16 mouse cellular contexts compared by ENCODE assay signal in the genomic region with DNA sequence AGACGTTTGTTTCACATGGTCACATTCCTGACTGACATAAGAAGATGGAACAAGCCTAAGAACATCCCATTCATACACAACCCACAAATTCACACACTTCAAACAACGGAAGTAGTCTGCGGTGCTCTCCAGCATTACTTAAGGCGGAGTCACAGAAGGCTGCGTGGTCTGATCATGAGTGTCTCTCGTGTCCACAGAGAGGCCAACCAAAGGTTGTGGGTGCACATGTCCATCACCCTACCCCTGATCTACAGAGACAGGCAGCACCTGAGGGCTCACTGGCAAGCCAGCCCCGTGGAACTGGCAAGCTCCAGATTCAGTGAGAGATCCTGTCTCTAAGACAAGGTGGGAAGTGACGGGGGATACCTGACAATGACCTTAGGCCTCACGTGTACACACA. TPM values are rescaled to one million over a fixed set of nuclear protein-coding genes. Genes with fewer than 3 reads are reported as not detected.
DNase-seq lines count a peak whose midpoint lies in the region; ATAC-seq and TF ChIP-seq lines count a peak whose summit lies in the region.
"Had no signal": no experiment of that assay in that cellular context is flagged by ENCODE, and none has a peak within 500 bp of the region (broad histone marks: within the 10 kb centered on the region; RNA-seq: fewer than 3 reads in every experiment).

No protein-coding gene starts in this region.

- no peak for TF ChIP-seq CTCF in left cerebral cortex, adult 2 months (IDR thresholded peaks at IDR 0.05)

- peaks cover 56% of the 10 kb centered on the region for H3K4me1 ChIP-seq in embryonic facial prominence, embryonic 13.5 days
- H3K4me1 ChIP-seq in embryonic facial prominence, embryonic 10.5 days, result peaks cover 63% of the 10 kb centered on the region
- peaks cover 83% of the 10 kb centered on the region for H3K4me1 ChIP-seq in heart, embryonic 15.5 days (replicated peaks)
- H3K4me1 ChIP-seq in forebrain, embryonic 15.5 days, result peaks cover 71% of the 10 kb centered on the region

- no peak for DNase-seq in embryonic facial prominence, embryonic 10.5 days (ENCODE audit: low spot score)
- DNase-seq in heart, postnatal 4 days, result no peak
- no peak for DNase-seq in left cerebral cortex, adult 2 months (ENCODE audit: extremely low spot score in 1 of 2, low spot score in 2 of 2)
- no peak for DNase-seq in left cerebral cortex, adult 8-10 months (ENCODE audit: low spot score in 2 of 2)
- no peak for DNase-seq in Muller cell, postnatal 12 days (ENCODE audit: inconsistent ontology term)
- DNase-seq: adrenal gland, adult 2 months; cerebellum, postnatal 14 days; heart, adult 18-20 months; kidney, adult 2 months; liver; lung, adult 2 months had no signal

- 0 out of 2 replicates have a peak overlapping the region, but pooled peaks have one; percentile 69 for H3K27ac ChIP-seq in embryonic facial prominence, embryonic 13.5 days
- H3K27ac ChIP-seq in embryonic facial prominence, embryonic 10.5 days (replicated peaks), result no peak overlapping the region
- H3K27ac ChIP-seq in heart, embryonic 15.5 days, result peak overlapping the region; percentile 43; the same call in 1 of the 2 replicates
- peak overlapping the region; percentile 82 for H3K27ac ChIP-seq in left cerebral cortex, adult 2 months
- H3K27ac ChIP-seq in forebrain, embryonic 15.5 days (replicated peaks), result peak overlapping the region; percentile 69

- WGBS in embryonic facial prominence, embryonic 13.5 days, result 68% methylated on average over 9 of the region's 9 CpGs
- 83% methylated on average over 9 of the region's 9 CpGs for WGBS in embryonic facial prominence, embryonic 10.5 days
- 60% methylated on average over 9 of the region's 9 CpGs for WGBS in heart, embryonic 15.5 days
- WGBS in forebrain, embryonic 15.5 days, result 83% methylated on average over 9 of the region's 9 CpGs

- H3K9ac ChIP-seq in embryonic facial prominence, embryonic 13.5 days, result no peak overlapping the region
- no peak overlapping the region for H3K9ac ChIP-seq in heart, embryonic 15.5 days
- H3K9ac ChIP-seq in forebrain, embryonic 15.5 days (replicated peaks), result no peak overlapping the region
- H3K9ac ChIP-seq: midbrain, embryonic 12.5 days had no signal

- intact Hi-C loops in left cerebral cortex, adult 2 months (cut with DNase I), result loop anchor here (2.0 kb wide), 1 partner anchor 47 kb away; the partner anchor contains the start of gene Nuak1

- H3K36me3 ChIP-seq in embryonic facial prominence, embryonic 13.5 days, result 0 out of 2 replicates have a peak, but pooled peaks cover 9% of the 10 kb centered on the region
- H3K36me3 ChIP-seq in embryonic facial prominence, embryonic 10.5 days (replicated peaks), result peaks cover 37% of the 10 kb centered on the region
- H3K36me3 ChIP-seq in heart, embryonic 15.5 days, result 0 out of 2 replicates have a peak, but pooled peaks cover 6% of the 10 kb centered on the region
- 0 out of 2 replicates have a peak, but pooled peaks cover 4% of the 10 kb centered on the region for H3K36me3 ChIP-seq in forebrain, embryonic 15.5 days
- H3K36me3 ChIP-seq: midbrain, embryonic 12.5 days had no signal

- H3K4me3 ChIP-seq in embryonic facial prominence, embryonic 13.5 days, result no peak overlapping the region
- no peak overlapping the region for H3K4me3 ChIP-seq in embryonic facial prominence, embryonic 10.5 days
- H3K4me3 ChIP-seq in heart, embryonic 15.5 days, result no peak overlapping the region
- no peak overlapping the region for H3K4me3 ChIP-seq in left cerebral cortex, adult 2 months
- no peak overlapping the region for H3K4me3 ChIP-seq in forebrain, embryonic 15.5 days
- H3K4me3 ChIP-seq: erythroblast, embryonic 14.5 days; midbrain, embryonic 12.5 days had no signal

- ATAC-seq in embryonic facial prominence, embryonic 13.5 days (ENCODE audit: insufficient number of reproducible peaks, insufficient read depth, low FRiP score, low TSS enrichment, low read depth), result no peak
- no peak for ATAC-seq in heart, embryonic 15.5 days (replicated peaks; ENCODE audit: insufficient number of reproducible peaks, insufficient read depth, low FRiP score, low read depth)
- no peak for ATAC-seq in forebrain, embryonic 15.5 days (replicated peaks)

- H3K9me3 ChIP-seq in embryonic facial prominence, embryonic 13.5 days, result no peaks in the 10 kb centered on the region
- H3K9me3 ChIP-seq in embryonic facial prominence, embryonic 10.5 days, result no peaks in the 10 kb centered on the region
- H3K9me3 ChIP-seq in heart, embryonic 15.5 days (replicated peaks), result no peaks in the 10 kb centered on the region
- no peaks in the 10 kb centered on the region for H3K9me3 ChIP-seq in forebrain, embryonic 15.5 days
- H3K9me3 ChIP-seq: midbrain, embryonic 12.5 days had no signal

- no peak overlapping the region for H3K4me2 ChIP-seq in embryonic facial prominence, embryonic 13.5 days
- H3K4me2 ChIP-seq in heart, embryonic 15.5 days, result no peak overlapping the region
- H3K4me2 ChIP-seq in forebrain, embryonic 15.5 days (replicated peaks), result no peak overlapping the region
- H3K4me2 ChIP-seq: midbrain, embryonic 12.5 days had no signal

- no peaks in the 10 kb centered on the region for H3K27me3 ChIP-seq in embryonic facial prominence, embryonic 13.5 days
- H3K27me3 ChIP-seq in embryonic facial prominence, embryonic 10.5 days (replicated peaks; ENCODE audit: low read depth, poor library complexity, severe bottlenecking), result no peaks in the 10 kb centered on the region
- H3K27me3 ChIP-seq in heart, embryonic 15.5 days, result no peaks in the 10 kb centered on the region
- no peaks in the 10 kb centered on the region for H3K27me3 ChIP-seq in forebrain, embryonic 15.5 days
- H3K27me3 ChIP-seq: midbrain, embryonic 12.5 days had no signal

RNA-seq across cellular contexts. Expression of gene Nuak1, which starts 47.0 kb away (rescaled TPM):
- 2.9 and 3.0 TPM in 2 replicates for polyA plus RNA-seq in embryonic facial prominence, embryonic 13.5 days (2015; fragmentation: Nextera tagmentation; extraction: Ambion mirVana)
- polyA plus RNA-seq in embryonic facial prominence, embryonic 10.5 days (2016; fragmentation: Nextera tagmentation; extraction: Ambion mirVana), result 2.4 and 2.7 TPM in 2 replicates
- polyA plus RNA-seq in heart, embryonic 15.5 days (2015; fragmentation: Nextera tagmentation; extraction: Ambion mirVana), result 3.1 TPM in 2 replicates
- total RNA-seq in heart, postnatal 4 days (2021), result 10 to 100 TPM; 39.5 to 45.8 TPM
- total RNA-seq in left cerebral cortex, adult 2 months (2021), result 10 to 100 TPM; 72.9 to 87.5 TPM
- total RNA-seq in left cerebral cortex, adult 8-10 months (2022), result 10 to 100 TPM; 53.0 to 67.6 (median 60.4) TPM
- 11.6 and 12.6 TPM in 2 replicates for polyA plus RNA-seq in forebrain, embryonic 15.5 days (2015; fragmentation: Nextera tagmentation; extraction: Ambion mirVana)
